Mouse (Mus musculus) cerebellum, adult 9-11 months (tissue): ENCODE data around the gene Srsf1.
A peak's percentile ranks its signal among the peaks of the same experiment; 100 is the strongest.

Source experiments
- DNase-seq: peaks from one replicate; pipeline ENCODE4 v3.0.0; 2022

Gene Srsf1

GRCm38 (mm10) chr11:88046944-88047794 is at the start of gene Srsf1:
Gene Srsf1 (plus strand): TSS chr11:88047373.
- DNase-seq, result peak; percentile 98

- no peak for DNase-seq
These were observed 47.4 kb upstream of the Srsf1 start for GRCm38 (mm10) chr11:87999751-88000150.

GRCm38 (mm10) chr11:88002738-88003137 is 44.4 kb upstream of the Srsf1 start:
- DNase-seq, result no peak

GRCm38 (mm10) chr11:88004123-88004522 is 43.0 kb upstream of the Srsf1 start:
- no peak for DNase-seq

- DNase-seq, result no peak
These were observed 38.5 kb upstream of the Srsf1 start for GRCm38 (mm10) chr11:88008641-88009040.

- DNase-seq, result peak; percentile 72
These were observed 37.5 kb upstream of the Srsf1 start for GRCm38 (mm10) chr11:88009542-88010190.

GRCm38 (mm10) chr11:88011208-88011913 is 35.8 kb upstream of the Srsf1 start:
- DNase-seq, result no peak

GRCm38 (mm10) chr11:88011914-88012419 is 35.2 kb upstream of the Srsf1 start:
- DNase-seq, result no peak

- no peak for DNase-seq
These were observed 34.4 kb upstream of the Srsf1 start for GRCm38 (mm10) chr11:88012621-88013244.

- DNase-seq, result no peak
These were observed 33.5 kb upstream of the Srsf1 start for GRCm38 (mm10) chr11:88013632-88014031.

GRCm38 (mm10) chr11:88015161-88015560 is 32.0 kb upstream of the Srsf1 start:
- DNase-seq, result no peak

- DNase-seq, result no peak
These were observed 31.4 kb upstream of the Srsf1 start for GRCm38 (mm10) chr11:88015795-88016194.

GRCm38 (mm10) chr11:88023933-88024332 is 23.2 kb upstream of the Srsf1 start:
- no peak for DNase-seq

- no peak for DNase-seq
These were observed 19.7 kb upstream of the Srsf1 start for GRCm38 (mm10) chr11:88027391-88028035.

- DNase-seq, result no peak
These were observed 18.9 kb upstream of the Srsf1 start for GRCm38 (mm10) chr11:88028193-88028684.

GRCm38 (mm10) chr11:88030219-88030618 is 17.0 kb upstream of the Srsf1 start:
- no peak for DNase-seq

- no peak for DNase-seq
These were observed 16.3 kb upstream of the Srsf1 start for GRCm38 (mm10) chr11:88030836-88031235.

- no peak for DNase-seq
These were observed 15.4 kb upstream of the Srsf1 start for GRCm38 (mm10) chr11:88031753-88032152.

GRCm38 (mm10) chr11:88035970-88036369 is 11.2 kb upstream of the Srsf1 start:
- no peak for DNase-seq

GRCm38 (mm10) chr11:88036761-88037251 is 10.4 kb upstream of the Srsf1 start:
- peak; percentile 25 for DNase-seq

GRCm38 (mm10) chr11:88037386-88037785 is 9.8 kb upstream of the Srsf1 start:
- no peak for DNase-seq

- no peak for DNase-seq
These were observed 8.1 kb upstream of the Srsf1 start for GRCm38 (mm10) chr11:88039066-88039465.
